Mouse (Mus musculus): ENCODE measurements around the gene Bcat1. TPM values are rescaled to one million over a fixed set of nuclear protein-coding genes. Genes with fewer than 3 reads are reported as not detected.

Bcat1 gene
- polyA plus RNA-seq (2012; rRNA removed; ENCODE audit: low replicate concordance) = 0.40 and 32.9 TPM in 2 replicates

DNA sequence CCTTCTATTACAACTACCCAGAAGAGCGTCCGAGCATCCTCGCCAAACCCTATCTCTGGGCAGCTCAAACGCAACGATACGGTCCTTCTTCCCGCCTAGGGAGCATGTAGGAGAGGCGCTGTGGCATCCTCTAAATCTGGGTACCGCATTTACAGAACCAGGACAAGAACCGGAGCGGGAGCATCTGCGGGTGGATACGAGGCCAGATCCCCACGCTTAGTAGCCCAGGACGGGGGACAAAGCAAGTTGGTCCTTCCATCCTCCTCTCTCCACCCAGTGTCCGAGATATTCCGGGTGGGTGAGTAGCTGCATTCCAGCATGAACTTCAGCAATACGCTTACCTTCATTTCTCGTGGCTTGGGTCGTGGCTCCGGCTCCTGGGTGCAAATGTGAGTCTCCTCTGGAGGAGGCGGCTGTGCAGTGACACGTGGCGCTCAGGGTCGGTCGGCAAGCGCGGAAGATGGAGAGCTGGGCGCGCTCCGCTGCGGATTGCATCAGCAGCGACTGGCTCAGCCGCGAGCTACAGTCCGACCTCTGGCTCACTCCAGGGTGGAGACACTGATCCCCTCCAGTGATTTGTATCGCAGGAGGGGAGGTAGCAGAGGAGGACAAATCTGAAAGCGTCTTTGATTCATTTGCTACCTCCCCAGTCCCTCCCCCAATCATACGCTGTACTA is at the start of gene Bcat1:
Gene Bcat1 (minus strand): TSS at position 637 of the 677 bp plus-strand sequence.

DNA sequence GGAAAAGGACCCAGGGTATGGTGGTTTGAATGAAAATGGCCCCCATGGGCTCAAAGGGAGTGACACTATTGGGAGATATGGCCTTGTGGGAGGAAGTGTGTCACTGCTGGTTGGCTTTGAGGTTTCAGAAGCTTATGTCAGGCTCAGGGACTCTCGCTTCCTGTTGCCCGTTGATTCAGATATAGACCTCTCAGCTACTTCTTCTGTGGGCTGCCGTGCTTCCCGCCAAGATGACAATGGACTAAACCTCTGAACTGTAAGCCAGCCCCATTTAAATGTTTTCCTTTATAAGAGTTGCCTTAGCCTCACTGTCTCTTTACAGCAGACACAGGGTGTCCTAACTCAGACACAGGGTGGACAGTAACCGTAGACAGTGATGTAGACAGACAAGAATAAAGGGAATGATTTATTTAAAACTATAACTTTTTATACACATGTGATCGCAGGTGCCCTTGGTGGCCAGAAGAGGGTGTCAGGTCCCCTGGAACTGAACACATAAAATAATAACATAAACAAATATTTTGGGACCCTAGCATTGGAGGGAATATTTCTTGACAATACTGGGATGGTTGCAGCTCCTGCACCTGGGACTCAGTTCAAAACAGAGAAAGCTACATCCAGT is 39.6 kb upstream of the Bcat1 start, which contains the start of gene Lrmp:
Gene Lrmp (plus strand): TSS at position 178 of the 622 bp plus-strand sequence.

Other genes with a start within 250 kb of the Bcat1 start
- 8.7 and 9.5 TPM in 2 replicates for gene Lrmp, start 39.5 kb upstream of the Bcat1 start, polyA plus RNA-seq (2012; rRNA removed; ENCODE audit: low replicate concordance)
- gene Casc1, start 134.8 kb upstream of the Bcat1 start, polyA plus RNA-seq (2012; rRNA removed; ENCODE audit: low replicate concordance) = 0.23 and 0.33 TPM in 2 replicates
- 12.9 and 30.2 TPM in 2 replicates for gene Etfrf1, start 134.9 kb upstream of the Bcat1 start, polyA plus RNA-seq (2012; rRNA removed; ENCODE audit: low replicate concordance)
- 15.7 and 17.4 TPM in 2 replicates for gene Kras, start 174.1 kb upstream of the Bcat1 start, polyA plus RNA-seq (2012; rRNA removed; ENCODE audit: low replicate concordance)

Measured in subcutaneous adipose tissue, adult 2 months (tissue).